Mouse (Mus musculus): ENCODE measurements at regions not wholly inside any gene's neighbourhood (a gene's known extent, or its start where the extent isn't known, plus 50 kb on each side); places are given as distances from the start of the nearest gene placed in this dataset.

GRCm38 (mm10) chr19:55011341-55011740 is 115.7 kb downstream of the Gpam start:
- in situ Hi-C loops (cut with MboI, MseI), result loop anchor here in 1 of 2 experiments (5.0 kb wide), 1 partner anchor 39 kb away; no protein-coding TSS in a partner anchor

- in situ Hi-C loops (cut with MboI, MseI), result loop anchor here in 1 of 2 experiments (5.0 kb wide), 1 partner anchor 61 kb away; no protein-coding TSS in a partner anchor
Measured at GRCm38 (mm10) chr19:55008463-55009146, 118.4 kb downstream of the Gpam start.

GRCm38 (mm10) chr19:54989982-54990381 is 137.1 kb downstream of the Gpam start:
- in situ Hi-C loops (cut with MboI, MseI), result loop anchor here in 1 of 2 experiments (10.0 kb wide), 1 partner anchor 295 kb away; no protein-coding TSS in a partner anchor

GRCm38 (mm10) chr19:54984541-54984940 is 142.5 kb downstream of the Gpam start:
- in situ Hi-C loops (cut with MboI, MseI), result loop anchor here in 1 of 2 experiments (10.0 kb wide), 1 partner anchor 290 kb away; no protein-coding TSS in a partner anchor

GRCm38 (mm10) chr19:54982801-54983200 is 144.2 kb downstream of the Gpam start:
- in situ Hi-C loops (cut with MboI, MseI), result loop anchor here in 1 of 2 experiments (10.0 kb wide), 1 partner anchor 288 kb away; no protein-coding TSS in a partner anchor

- in situ Hi-C loops (cut with MboI, MseI), result loop anchor here in 1 of 2 experiments (5.0 kb wide), 1 partner anchor 41 kb away; no protein-coding TSS in a partner anchor
Measured at GRCm38 (mm10) chr19:54971440-54972211, 155.4 kb downstream of the Gpam start.

GRCm38 (mm10) chr19:54958328-54958727 is 168.7 kb downstream of the Gpam start:
- in situ Hi-C loops (cut with MboI, MseI), result loop anchor here in 1 of 2 experiments (10.0 kb wide), 1 partner anchor 214 kb away; no protein-coding TSS in a partner anchor

GRCm38 (mm10) chr19:54955096-54955495 is 171.9 kb downstream of the Gpam start:
- in situ Hi-C loops (cut with MboI, MseI), result loop anchor here in 1 of 2 experiments (10.0 kb wide), 1 partner anchor 210 kb away; no protein-coding TSS in a partner anchor

- in situ Hi-C loops (cut with MboI, MseI), result loop anchor here in 1 of 2 experiments (10.0 kb wide), 1 partner anchor 208 kb away; no protein-coding TSS in a partner anchor
Measured at GRCm38 (mm10) chr19:54952546-54952945, 174.5 kb downstream of the Gpam start.

GRCm38 (mm10) chr19:54948359-54949127 is 178.5 kb downstream of the Gpam start:
- in situ Hi-C loops (cut with MboI, MseI), result loop anchor here (5.0 to 25.0 kb wide), 2 partner anchors 59 to 1014 kb away; no protein-coding TSS in a partner anchor

GRCm38 (mm10) chr19:54947583-54947982 is 179.5 kb downstream of the Gpam start:
- in situ Hi-C loops (cut with MboI, MseI), result loop anchor here (5.0 to 25.0 kb wide), 2 partner anchors 60 to 1015 kb away; no protein-coding TSS in a partner anchor

- in situ Hi-C loops (cut with MboI, MseI), result loop anchor here in 1 of 2 experiments (25.0 kb wide), 1 partner anchor 1030 kb away; no protein-coding TSS in a partner anchor
Measured at GRCm38 (mm10) chr19:54932579-54932978, 194.5 kb downstream of the Gpam start.

GRCm38 (mm10) chr19:54925888-54926287 is 201.2 kb downstream of the Gpam start:
- in situ Hi-C loops (cut with MboI, MseI), result loop anchor here in 1 of 2 experiments (25.0 kb wide), 1 partner anchor 1036 kb away; no protein-coding TSS in a partner anchor

- in situ Hi-C loops (cut with MboI, MseI), result no loop called here
Measured at GRCm38 (mm10) chr19:54919597-54919996, 207.4 kb downstream of the Gpam start.

GRCm38 (mm10) chr19:54893622-54894021 is 233.4 kb downstream of the Gpam start:
- in situ Hi-C loops (cut with MboI, MseI), result no loop called here

- in situ Hi-C loops (cut with MboI, MseI), result no loop called here
Measured at GRCm38 (mm10) chr19:54867078-54867477, 260.0 kb downstream of the Gpam start.

- in situ Hi-C loops (cut with MboI, MseI), result no loop called here
Measured at GRCm38 (mm10) chr19:54855190-54855589, 271.8 kb downstream of the Gpam start.

- in situ Hi-C loops (cut with MboI, MseI), result no loop called here
Measured at GRCm38 (mm10) chr19:54838231-54838630, 288.8 kb downstream of the Gpam start.

- in situ Hi-C loops (cut with MboI, MseI), result no loop called here
Measured at GRCm38 (mm10) chr19:54836451-54836850, 290.6 kb downstream of the Gpam start.

- in situ Hi-C loops (cut with MboI, MseI), result no loop called here
Measured at GRCm38 (mm10) chr19:54822161-54822560, 304.9 kb downstream of the Gpam start.

- in situ Hi-C loops (cut with MboI, MseI), result no loop called here
Measured at GRCm38 (mm10) chr19:54820587-54820986, 306.5 kb downstream of the Gpam start.
